Mouse (Mus musculus): Measurements from ENCODE around the gene Cgnl1.
A peak's percentile ranks its signal among the peaks of the same experiment; 100 is the strongest.

Gene Cgnl1

GRCm38 (mm10) chr9:71666432-71666831, 105.0 kb downstream of the Cgnl1 start:
- DNase-seq = peak; percentile 67

- no peak for DNase-seq
These were observed 105.9 kb downstream of the Cgnl1 start for GRCm38 (mm10) chr9:71665493-71665892.

- DNase-seq = no peak
These were observed 106.5 kb downstream of the Cgnl1 start for GRCm38 (mm10) chr9:71664855-71665254.

- peak; percentile 75 for DNase-seq
These were observed 107.8 kb downstream of the Cgnl1 start for GRCm38 (mm10) chr9:71663421-71664217.

GRCm38 (mm10) chr9:71660540-71660939, 110.9 kb downstream of the Cgnl1 start:
- DNase-seq = no peak

GRCm38 (mm10) chr9:71659681-71660080, 111.7 kb downstream of the Cgnl1 start:
- no peak for DNase-seq

- DNase-seq = no peak
These were observed 114.2 kb downstream of the Cgnl1 start for GRCm38 (mm10) chr9:71657199-71657598.

- no peak for DNase-seq
These were observed 116.5 kb downstream of the Cgnl1 start for GRCm38 (mm10) chr9:71654861-71655260.

- peak; percentile 89 for DNase-seq
These were observed 125.3 kb downstream of the Cgnl1 start for GRCm38 (mm10) chr9:71646115-71646514.

- DNase-seq = no peak
These were observed 127.8 kb downstream of the Cgnl1 start for GRCm38 (mm10) chr9:71643611-71644010.

GRCm38 (mm10) chr9:71642270-71642669, 129.1 kb downstream of the Cgnl1 start:
- DNase-seq = no peak

GRCm38 (mm10) chr9:71640361-71640927, 131.0 kb downstream of the Cgnl1 start:
- DNase-seq = no peak

- DNase-seq = no peak
These were observed 133.2 kb downstream of the Cgnl1 start for GRCm38 (mm10) chr9:71638198-71638597.

GRCm38 (mm10) chr9:71636854-71637253, 134.5 kb downstream of the Cgnl1 start:
- DNase-seq = no peak

- no peak for DNase-seq
These were observed 135.8 kb downstream of the Cgnl1 start for GRCm38 (mm10) chr9:71635627-71636026.

GRCm38 (mm10) chr9:71634916-71635315, 136.5 kb downstream of the Cgnl1 start:
- no peak for DNase-seq

- DNase-seq = no peak
These were observed 142.5 kb downstream of the Cgnl1 start for GRCm38 (mm10) chr9:71628921-71629320.

GRCm38 (mm10) chr9:71628286-71628685, 143.1 kb downstream of the Cgnl1 start:
- no peak for DNase-seq

GRCm38 (mm10) chr9:71625961-71626360, 145.4 kb downstream of the Cgnl1 start:
- DNase-seq = no peak

GRCm38 (mm10) chr9:71624793-71625495, 146.5 kb downstream of the Cgnl1 start:
- peak; percentile 85 for DNase-seq

- peak; percentile 65 for DNase-seq
These were observed 147.4 kb downstream of the Cgnl1 start for GRCm38 (mm10) chr9:71623871-71624569.

- no peak for DNase-seq
These were observed 148.8 kb downstream of the Cgnl1 start for GRCm38 (mm10) chr9:71622593-71622992.

GRCm38 (mm10) chr9:71621968-71622367, 149.4 kb downstream of the Cgnl1 start:
- DNase-seq = no peak
